Mouse (Mus musculus): ENCODE results near the gene Mrpl40.
A peak's percentile ranks its signal among the peaks of the same experiment; 100 is the strongest.

DNA sequence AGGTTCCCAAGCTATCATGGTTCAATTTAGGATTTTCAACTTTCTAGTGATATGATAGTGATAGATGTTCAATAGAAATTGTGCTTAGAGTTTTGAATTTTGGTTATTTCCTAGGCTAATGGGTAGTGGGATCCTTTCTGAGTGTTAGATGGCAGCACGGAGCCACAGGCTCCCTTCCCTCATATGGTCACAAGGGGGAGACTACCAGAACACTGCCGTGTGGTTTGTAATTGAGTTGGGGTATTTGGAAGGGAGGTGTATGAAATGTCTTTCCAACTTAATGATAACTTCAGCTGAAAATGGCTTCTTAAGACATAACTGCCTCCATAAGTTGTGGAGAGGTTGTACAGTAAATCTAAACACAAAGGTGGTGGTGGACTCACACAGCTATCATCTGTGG, 43.2 kb downstream of the Mrpl40 start:
- peak; percentile 10; the same call in 1 of the 2 replicates for TF ChIP-seq CTCF (IDR thresholded peaks at IDR 0.05; ENCODE audit: low read depth)
- no peak for TF ChIP-seq EP300 (IDR thresholded peaks at IDR 0.05; ENCODE audit: low read depth)
